8 mouse cellular contexts compared by ENCODE assay signal in genomic region chr12:27342691-27343605, GRCm38 (mm10). TPM values are rescaled to one million over a fixed set of nuclear protein-coding genes. Genes with fewer than 3 reads are reported as not detected.
DNase-seq lines count a peak whose midpoint lies in the region; ATAC-seq lines count a peak whose summit lies in the region.

No protein-coding gene starts in this region.

- H3K9ac ChIP-seq in forebrain, embryonic 13.5 days = peak overlapping the region; percentile 100
- 0 out of 2 replicates have a peak overlapping the region, but pooled peaks have one; percentile 44 for H3K9ac ChIP-seq in liver, embryonic 12.5 days
- H3K9ac ChIP-seq in neural tube, embryonic 12.5 days = peak overlapping the region; percentile 100

- ATAC-seq in forebrain, embryonic 13.5 days = peak; percentile 94
- ATAC-seq in liver, embryonic 12.5 days = peak; percentile 66
- ATAC-seq in neural tube, embryonic 12.5 days (ENCODE audit: low FRiP score, low read depth) = peak; percentile 94

- peak overlapping the region; percentile 67 for H3K4me2 ChIP-seq in forebrain, embryonic 13.5 days
- H3K4me2 ChIP-seq in liver, embryonic 12.5 days = peak overlapping the region; percentile 64
- H3K4me2 ChIP-seq in neural tube, embryonic 12.5 days (replicated peaks) = peak overlapping the region; percentile 65

- H3K27ac ChIP-seq in forebrain, embryonic 13.5 days = peak overlapping the region; percentile 100
- H3K27ac ChIP-seq in liver, embryonic 12.5 days = peak overlapping the region; percentile 54; the same call in 1 of the 2 replicates
- peak overlapping the region; percentile 100 for H3K27ac ChIP-seq in neural tube, embryonic 12.5 days

- peaks cover 25% of the 10 kb centered on the region for H3K4me1 ChIP-seq in forebrain, embryonic 13.5 days
- H3K4me1 ChIP-seq in liver, embryonic 12.5 days = 0 out of 2 replicates have a peak, but pooled peaks cover 6% of the 10 kb centered on the region
- peaks cover 12% of the 10 kb centered on the region; the same call in 1 of the 2 replicates for H3K4me1 ChIP-seq in neural tube, embryonic 12.5 days

- no peaks in the 10 kb centered on the region for H3K27me3 ChIP-seq in forebrain, embryonic 13.5 days
- peaks cover 65% of the 10 kb centered on the region for H3K27me3 ChIP-seq in liver, embryonic 12.5 days (replicated peaks)
- H3K27me3 ChIP-seq in neural tube, embryonic 12.5 days (replicated peaks) = no peaks in the 10 kb centered on the region

- peaks cover 11% of the 10 kb centered on the region for H3K36me3 ChIP-seq in forebrain, embryonic 13.5 days (ENCODE audit: poor library complexity, severe bottlenecking)
- no peaks in the 10 kb centered on the region for H3K36me3 ChIP-seq in liver, embryonic 12.5 days
- no peaks in the 10 kb centered on the region for H3K36me3 ChIP-seq in neural tube, embryonic 12.5 days

- peak overlapping the region; percentile 100 for H3K4me3 ChIP-seq in forebrain, embryonic 13.5 days
- peak overlapping the region; percentile 56 for H3K4me3 ChIP-seq in liver, embryonic 12.5 days
- peak overlapping the region; percentile 99 for H3K4me3 ChIP-seq in neural tube, embryonic 12.5 days

- intact Hi-C loops in heart, postnatal 10 days (cut with DNase I) = loop anchor here (2.0 to 10.0 kb wide), 5 partner anchors 159 to 1088 kb away; no protein-coding TSS in a partner anchor

- under 1% methylated on average over 59 of the region's 83 CpGs for WGBS in forebrain, embryonic 13.5 days
- under 1% methylated on average over 83 of the region's 83 CpGs for WGBS in liver, embryonic 12.5 days (ENCODE audit: insufficient replicate concordance)
- under 1% methylated on average over 83 of the region's 83 CpGs for WGBS in neural tube, embryonic 12.5 days

- DNase-seq in spleen, postnatal 4 days (ENCODE audit: low spot score in 2 of 2) = peak; percentile 24 to 57
- no peak for DNase-seq in spleen, adult 18-20 months
- DNase-seq in heart, postnatal 10 days = peak; percentile 85 to 86
- DNase-seq in kidney, postnatal 4 days = peak; percentile 94 to 96
- peak; percentile 74 for DNase-seq in urinary bladder, postnatal 14 days (ENCODE audit: low spot score)

- no peaks in the 10 kb centered on the region for H3K9me3 ChIP-seq in forebrain, embryonic 13.5 days (replicated peaks)
- H3K9me3 ChIP-seq in liver, embryonic 12.5 days (replicated peaks) = no peaks in the 10 kb centered on the region
- no peaks in the 10 kb centered on the region for H3K9me3 ChIP-seq in neural tube, embryonic 12.5 days

RNA-seq across cellular contexts. Expression of gene Sox11, which starts 0.6 kb away (rescaled TPM):
- 852 and 970 TPM in 2 replicates for polyA plus RNA-seq in forebrain, embryonic 13.5 days (2015; fragmentation: Nextera tagmentation; extraction: Ambion mirVana)
- total RNA-seq in heart, postnatal 10 days (2021) = 1 to 10 TPM; 2.3 TPM
- polyA plus RNA-seq in liver, embryonic 12.5 days (2016; fragmentation: Nextera tagmentation; extraction: Ambion mirVana) = 5.6 and 6.0 TPM in 2 replicates
- polyA plus RNA-seq in neural tube, embryonic 12.5 days (2016; fragmentation: Nextera tagmentation; extraction: Ambion mirVana) = 576 and 584 TPM in 2 replicates

Comparison
In these comparisons a context has a peak if more than half of its experiments do, and no peak if none do; other contexts are left out.
1. DNase-seq: peak in spleen, postnatal 4 days (2 of 2), heart, postnatal 10 days (2 of 2), kidney, postnatal 4 days (2 of 2) and urinary bladder, postnatal 14 days (single experiment); none in spleen, adult 18-20 months (0 of 2).
2. H3K9ac ChIP-seq: peak in every context shown above with its lines; median percentile 100 in forebrain, embryonic 13.5 days; 100 in neural tube, embryonic 12.5 days; 44 in liver, embryonic 12.5 days.
3. RNA of gene Sox11, which starts 0.6 kb away (polyA plus RNA-seq): 852 to 970 TPM in forebrain, embryonic 13.5 days and 576 to 584 TPM in neural tube, embryonic 12.5 days; 5.6 to 6.0 TPM in liver, embryonic 12.5 days; every median in the first group is over 10 times any median in the second.
4. Peak in every context shown above with its lines, with median percentiles within 50 percentile points of each other: ATAC-seq, H3K27ac ChIP-seq, H3K4me2 ChIP-seq and H3K4me3 ChIP-seq.